Mouse (Mus musculus) testis, adult 10 weeks (tissue): ENCODE measurements around the gene Nmrk1. TPM values are rescaled to one million over a fixed set of nuclear protein-coding genes. Genes with fewer than 3 reads are reported as not detected.

Experiments used
- polyA plus RNA-seq: library from polyadenylated mRNA; stranded (reverse); fragments of 350-450 nt; fragmentation: Illumina TruSeq; extraction: RNeasy Lipid Tissue Mini Kit (QIAGEN cat#74804); gene quantifications from one replicate; pipeline ENCODE4 v1.2.3, GENCODE M21; 2014; ENCODE audit warnings: low read depth, low replicate concordance

The Nmrk1 gene
- 6.9 TPM for polyA plus RNA-seq

GRCm38 (mm10) chr19:18631644-18632219, at the start of gene Nmrk1, which contains the start of gene Ostf1:
Nmrk1 (plus strand) TSS chr19:18631950.
Ostf1 (minus strand) TSS chr19:18631823.

DNA sequence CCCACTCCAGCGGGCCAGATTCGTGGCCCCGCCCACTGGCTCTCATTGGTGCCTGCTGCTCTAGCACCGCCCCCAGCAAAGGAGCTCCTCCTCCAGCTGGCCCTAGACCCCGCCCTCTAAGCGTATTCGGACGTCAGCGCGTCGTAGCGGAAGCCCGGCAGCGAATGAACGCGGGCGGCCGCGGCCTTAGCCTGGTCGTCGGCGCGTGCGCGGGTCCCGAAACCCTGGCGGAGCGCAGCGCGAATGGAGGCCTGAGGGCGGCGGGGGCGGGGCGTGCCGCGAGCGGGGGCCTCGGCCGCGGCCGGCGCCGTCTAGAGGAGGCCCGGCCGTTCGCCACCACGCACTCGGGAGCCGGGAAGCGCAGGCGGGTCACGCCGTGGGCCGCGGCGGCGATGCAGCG, 38.9 kb downstream of the Nmrk1 start, which contains the start of gene Carnmt1:
Carnmt1 (plus strand) TSS at position 157 of the 400 bp plus-strand sequence.

Other genes with a start within 250 kb of the Nmrk1 start
- 7.2 TPM for gene Ostf1, start 127 bp upstream of the Nmrk1 start, polyA plus RNA-seq
- 99.0 TPM for gene Carnmt1, start 38.8 kb downstream of the Nmrk1 start, polyA plus RNA-seq
- gene D030056L22Rik, start 81.2 kb downstream of the Nmrk1 start, polyA plus RNA-seq = 193 TPM
- gene Trpm6, start 118.0 kb downstream of the Nmrk1 start, polyA plus RNA-seq = 30.5 TPM